Mouse (Mus musculus) adipocyte (in vitro differentiated cells): ENCODE results near the gene Tgm4.

Experiments used
- DNase-seq: peaks from one replicate; pipeline ENCODE4 v3.0.0-alpha.2; 2016; ENCODE audit warnings: low spot score

Tgm4 gene

DNA sequence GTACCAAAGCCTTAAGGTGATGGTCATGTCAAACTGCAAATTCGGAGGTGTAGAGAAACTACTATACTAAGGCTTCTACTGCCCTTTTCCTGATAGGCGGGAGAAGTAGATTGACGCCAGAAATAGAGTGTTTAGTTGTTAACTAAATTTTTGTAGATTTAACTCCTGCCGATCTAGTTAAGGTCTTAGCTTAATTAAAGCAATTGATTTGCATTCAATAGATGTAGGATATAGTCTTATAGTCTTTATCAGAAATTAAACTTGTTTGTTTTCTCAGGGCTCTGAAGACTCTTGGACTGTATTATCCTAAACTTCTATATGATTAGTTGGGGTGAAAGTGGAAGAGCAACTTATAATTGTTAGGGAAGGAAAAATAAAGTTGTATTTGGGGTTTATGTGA lies 72.7 kb downstream of the Tgm4 start:
- DNase-seq: no peak

DNA sequence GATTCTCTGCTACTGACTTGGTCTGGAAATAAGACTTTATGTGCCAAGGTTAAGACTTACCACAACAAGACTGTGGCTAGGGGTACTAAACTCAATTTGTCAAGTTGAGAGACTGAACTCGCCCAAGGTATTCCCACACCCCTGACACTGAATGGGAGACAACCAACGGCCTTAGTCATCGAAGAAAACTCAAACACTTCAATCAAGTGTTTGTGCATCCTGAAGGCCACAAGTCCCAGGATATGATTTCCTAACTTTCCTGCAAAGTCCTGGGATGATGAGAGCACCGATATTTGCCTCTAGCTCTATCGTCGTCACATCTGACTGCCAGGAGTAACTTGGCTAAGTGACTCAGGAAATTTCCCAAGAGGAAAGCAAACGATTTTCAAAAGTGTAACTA lies 74.7 kb downstream of the Tgm4 start:
- DNase-seq: peak; percentile 15

- no peak for DNase-seq
Measured at GRCm38 (mm10) chr9:123111751-123112221, 77.3 kb downstream of the Tgm4 start.

- DNase-seq: peak; percentile 80
Measured at GRCm38 (mm10) chr9:123112805-123113521, 78.4 kb downstream of the Tgm4 start, which contains the start of the genes Zdhhc3 and Exosc7. Gene Zdhhc3 (minus strand): TSS chr9:123113205. Gene Exosc7 (plus strand): TSS chr9:123113215.

- no peak for DNase-seq
Measured at GRCm38 (mm10) chr9:123113931-123114330, 79.4 kb downstream of the Tgm4 start.

GRCm38 (mm10) chr9:123115566-123115965 lies 81.0 kb downstream of the Tgm4 start:
- peak; percentile 68 for DNase-seq
